Mouse (Mus musculus) bone marrow, adult 2 months (tissue): ENCODE results near the gene Tmem198.

ENCODE experiments used
- CTCF ChIP-seq: fragments of 200-500 bp; IDR thresholded peaks from 2 replicates; pipeline ENCODE4 v1.5.1; 2011; ENCODE audit warnings: low read length, control low read depth; ENCODE audit not compliant: control insufficient read depth, insufficient read depth
- POLR2A ChIP-seq: fragments of 200-500 bp; IDR thresholded peaks from 2 replicates; pipeline ENCODE4 v1.6.1; 2011; ENCODE audit warnings: low read depth, mild to moderate bottlenecking, control low read depth, low read length, borderline replicate concordance; ENCODE audit not compliant: control insufficient read depth

DNA sequence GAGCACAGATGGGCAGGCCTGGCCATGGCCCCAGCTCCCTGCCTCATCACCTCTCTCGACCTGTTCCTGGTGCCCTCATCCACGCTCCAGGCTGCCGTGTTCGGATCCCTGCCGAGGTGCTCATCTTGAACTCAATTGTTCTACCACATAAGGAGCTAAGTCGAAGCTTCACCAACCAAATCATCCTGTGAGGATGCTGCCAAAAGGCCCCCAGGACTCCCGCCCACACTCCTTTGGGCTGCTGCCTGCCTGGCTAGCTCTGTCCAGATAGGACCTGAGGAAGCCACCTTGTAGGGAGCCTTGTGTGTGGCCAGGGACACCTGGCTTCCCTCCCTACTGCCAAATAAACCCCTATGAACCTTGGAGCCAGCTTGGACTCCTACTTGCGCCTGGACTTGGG, 36.5 kb upstream of the Tmem198 start:
- TF ChIP-seq CTCF = no peak
- no peak for TF ChIP-seq POLR2A
